Mouse (Mus musculus): ENCODE measurements at regions not wholly inside any gene's neighbourhood (a gene's known extent, or its start where the extent isn't known, plus 50 kb on each side); places are given as distances from the start of the nearest gene placed in this dataset.
A peak's percentile ranks its signal among the peaks of the same experiment; 100 is the strongest.

GRCm38 (mm10) chr1:88623040-88623439, 79.0 kb downstream of the Arl4c start:
- no peak for DNase-seq (ENCODE audit: low spot score)
- ATAC-seq (replicated peaks; ENCODE audit: low FRiP score), result no peak
- WGBS, result 71% methylated on average over 10 of the region's 10 CpGs

DNA sequence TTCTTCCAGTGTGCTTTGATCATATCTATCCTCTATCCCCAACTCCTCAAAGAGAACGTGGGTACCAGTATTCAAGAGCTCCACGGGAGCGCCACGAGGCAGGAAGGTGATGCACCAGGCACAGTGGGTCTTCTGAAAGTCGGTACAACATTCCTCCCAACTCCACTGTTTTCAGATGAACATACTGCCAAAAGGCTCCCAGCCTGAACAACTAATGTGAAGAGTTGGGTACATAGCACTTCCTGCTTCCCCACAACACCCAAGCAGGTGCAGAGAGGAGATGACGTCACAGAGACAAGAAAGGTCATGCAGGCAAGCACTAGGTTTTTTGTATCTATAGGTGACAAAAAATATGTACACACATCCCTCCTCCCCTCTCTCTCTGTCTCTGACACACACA, 79.7 kb downstream of the Arl4c start:
- no peak overlapping the region for H3K27ac ChIP-seq (ENCODE audit: low read depth, low read length)
- H3K36me3 ChIP-seq (ENCODE audit: control insufficient read depth, insufficient read depth, low read length), result no peaks in the 10 kb centered on the region
- no peaks in the 10 kb centered on the region for H3K9me3 ChIP-seq (ENCODE audit: control insufficient read depth, low read length)
- no peak for DNase-seq (ENCODE audit: low spot score)
- no peaks in the 10 kb centered on the region for H3K27me3 ChIP-seq (ENCODE audit: control insufficient read depth, insufficient read depth, low read length)
- no peak overlapping the region for H3K4me2 ChIP-seq (ENCODE audit: low read depth, low read length, severe bottlenecking)
- ATAC-seq (replicated peaks; ENCODE audit: low FRiP score), result no peak
- no peak overlapping the region for H3K9ac ChIP-seq (ENCODE audit: low read length)
- WGBS, result 88% methylated on average over 6 of the region's 6 CpGs
- H3K4me1 ChIP-seq (replicated peaks; ENCODE audit: control insufficient read depth, insufficient read depth, low read length), result peaks cover 4% of the 10 kb centered on the region; the same call in 1 of the 2 replicates
- no peak overlapping the region for H3K4me3 ChIP-seq (ENCODE audit: low read depth, low read length)

More at GRCm38 (mm10) chr1:88623040-88623439, 79.0 kb downstream of the Arl4c start:
- Histone ChIP-seq H3K27me3 (ENCODE audit: control insufficient read depth, insufficient read depth, low read length) (no peaks in the 10 kb centered on the region), H3K4me3 (ENCODE audit: low read depth, low read length) (no peak overlapping the region), H3K36me3 (ENCODE audit: control insufficient read depth, insufficient read depth, low read length) (no peaks in the 10 kb centered on the region), H3K9me3 (ENCODE audit: control insufficient read depth, low read length) (no peaks in the 10 kb centered on the region), H3K4me2 (ENCODE audit: low read depth, low read length, severe bottlenecking) (no peak overlapping the region), H3K27ac (ENCODE audit: low read depth, low read length) (0 out of 2 replicates have a peak overlapping the region, but pooled peaks have one; percentile 25), H3K9ac (ENCODE audit: low read length) (no peak overlapping the region), H3K4me1 (replicated peaks; ENCODE audit: control insufficient read depth, insufficient read depth, low read length) (peaks cover 4% of the 10 kb centered on the region; the same call in 1 of the 2 replicates)

DNA sequence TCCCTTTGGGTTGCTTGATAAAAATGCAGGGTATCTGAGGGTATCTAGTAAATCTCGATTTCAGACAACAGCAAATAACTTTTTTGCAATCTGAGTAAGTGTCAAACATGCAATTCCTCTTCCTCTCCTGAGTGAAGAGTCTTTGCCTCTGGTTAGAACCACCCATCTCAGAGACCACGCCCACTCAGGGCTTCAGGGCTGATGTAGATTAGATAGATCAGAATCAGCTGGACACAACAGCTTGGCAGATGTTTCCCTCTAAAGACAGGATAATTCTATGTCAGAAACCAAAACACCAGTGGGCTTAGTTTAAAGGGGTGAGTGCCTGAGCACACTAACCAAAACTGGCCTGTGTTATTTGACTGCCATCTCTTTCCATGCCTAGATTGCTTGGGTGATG, 80.8 kb downstream of the Arl4c start:
- Histone ChIP-seq H3K9me3 (ENCODE audit: control insufficient read depth, low read length) (no peaks in the 10 kb centered on the region), H3K9ac (ENCODE audit: low read length) (no peak overlapping the region), H3K36me3 (ENCODE audit: control insufficient read depth, insufficient read depth, low read length) (no peaks in the 10 kb centered on the region), H3K4me3 (ENCODE audit: low read depth, low read length) (no peak overlapping the region), H3K27ac (ENCODE audit: low read depth, low read length) (no peak overlapping the region), H3K4me1 (replicated peaks; ENCODE audit: control insufficient read depth, insufficient read depth, low read length) (peaks cover 4% of the 10 kb centered on the region; the same call in 1 of the 2 replicates), H3K27me3 (ENCODE audit: control insufficient read depth, insufficient read depth, low read length) (no peaks in the 10 kb centered on the region), H3K4me2 (ENCODE audit: low read depth, low read length, severe bottlenecking) (no peak overlapping the region)
- 78% methylated on average over 2 of the region's 2 CpGs for WGBS
- DNase-seq (ENCODE audit: low spot score) (no peak), ATAC-seq (replicated peaks; ENCODE audit: low FRiP score) (no peak)

GRCm38 (mm10) chr1:88613007-88613406, 89.0 kb downstream of the Arl4c start:
- H3K27me3 ChIP-seq (ENCODE audit: control insufficient read depth, insufficient read depth, low read length), result no peaks in the 10 kb centered on the region
- H3K4me2 ChIP-seq (ENCODE audit: low read depth, low read length, severe bottlenecking), result no peak overlapping the region
- WGBS, result 7% methylated on average over 2 of the region's 2 CpGs
- DNase-seq (ENCODE audit: low spot score) (no peak), ATAC-seq (replicated peaks; ENCODE audit: low FRiP score) (no peak)
- H3K27ac ChIP-seq (ENCODE audit: low read depth, low read length), result no peak overlapping the region
- H3K4me1 ChIP-seq (replicated peaks; ENCODE audit: control insufficient read depth, insufficient read depth, low read length), result peaks cover 6% of the 10 kb centered on the region; the same call in 1 of the 2 replicates
- no peak overlapping the region for H3K9ac ChIP-seq (ENCODE audit: low read length)
- H3K36me3 ChIP-seq (ENCODE audit: control insufficient read depth, insufficient read depth, low read length), result no peaks in the 10 kb centered on the region
- H3K4me3 ChIP-seq (ENCODE audit: low read depth, low read length), result no peak overlapping the region
- H3K9me3 ChIP-seq (ENCODE audit: control insufficient read depth, low read length), result no peaks in the 10 kb centered on the region

- H3K4me1 ChIP-seq (replicated peaks; ENCODE audit: control insufficient read depth, insufficient read depth, low read length), result peaks cover 6% of the 10 kb centered on the region; the same call in 1 of the 2 replicates
- no peak for ATAC-seq (replicated peaks; ENCODE audit: low FRiP score)
- no peak overlapping the region for H3K9ac ChIP-seq (ENCODE audit: low read length)
- H3K4me3 ChIP-seq (ENCODE audit: low read depth, low read length), result no peak overlapping the region
- no peak for DNase-seq (ENCODE audit: low spot score)
- H3K27me3 ChIP-seq (ENCODE audit: control insufficient read depth, insufficient read depth, low read length), result no peaks in the 10 kb centered on the region
- no peaks in the 10 kb centered on the region for H3K9me3 ChIP-seq (ENCODE audit: control insufficient read depth, low read length)
- WGBS, result 81% methylated on average over 5 of the region's 5 CpGs
- H3K27ac ChIP-seq (ENCODE audit: low read depth, low read length), result no peak overlapping the region
- no peaks in the 10 kb centered on the region for H3K36me3 ChIP-seq (ENCODE audit: control insufficient read depth, insufficient read depth, low read length)
- H3K4me2 ChIP-seq (ENCODE audit: low read depth, low read length, severe bottlenecking), result no peak overlapping the region
Measured at GRCm38 (mm10) chr1:88611241-88611640, 90.8 kb downstream of the Arl4c start.

- no peak overlapping the region for H3K4me3 ChIP-seq (ENCODE audit: low read depth, low read length)
- H3K4me2 ChIP-seq (ENCODE audit: low read depth, low read length, severe bottlenecking), result no peak overlapping the region
- H3K36me3 ChIP-seq (ENCODE audit: control insufficient read depth, insufficient read depth, low read length), result no peaks in the 10 kb centered on the region
- no peaks in the 10 kb centered on the region for H3K9me3 ChIP-seq (ENCODE audit: control insufficient read depth, low read length)
- H3K27ac ChIP-seq (ENCODE audit: low read depth, low read length), result no peak overlapping the region
- peaks cover 6% of the 10 kb centered on the region; the same call in 1 of the 2 replicates for H3K4me1 ChIP-seq (replicated peaks; ENCODE audit: control insufficient read depth, insufficient read depth, low read length)
- ATAC-seq (replicated peaks; ENCODE audit: low FRiP score) (no peak), DNase-seq (ENCODE audit: low spot score) (no peak)
- 85% methylated on average over 9 of the region's 9 CpGs for WGBS
- H3K9ac ChIP-seq (ENCODE audit: low read length), result no peak overlapping the region
- no peaks in the 10 kb centered on the region for H3K27me3 ChIP-seq (ENCODE audit: control insufficient read depth, insufficient read depth, low read length)
Measured at GRCm38 (mm10) chr1:88610810-88611209, 91.2 kb downstream of the Arl4c start.

- Histone ChIP-seq H3K27me3 (ENCODE audit: control insufficient read depth, insufficient read depth, low read length) (no peaks in the 10 kb centered on the region), H3K4me2 (ENCODE audit: low read depth, low read length, severe bottlenecking) (no peak overlapping the region), H3K9me3 (ENCODE audit: control insufficient read depth, low read length) (no peaks in the 10 kb centered on the region), H3K9ac (ENCODE audit: low read length) (no peak overlapping the region), H3K27ac (ENCODE audit: low read depth, low read length) (no peak overlapping the region), H3K4me3 (ENCODE audit: low read depth, low read length) (no peak overlapping the region), H3K4me1 (replicated peaks; ENCODE audit: control insufficient read depth, insufficient read depth, low read length) (peaks cover 6% of the 10 kb centered on the region; the same call in 1 of the 2 replicates), H3K36me3 (ENCODE audit: control insufficient read depth, insufficient read depth, low read length) (no peaks in the 10 kb centered on the region)
- 41% methylated on average over 8 of the region's 8 CpGs for WGBS
- DNase-seq (ENCODE audit: low spot score) (no peak), ATAC-seq (replicated peaks; ENCODE audit: low FRiP score) (no peak)
Measured at GRCm38 (mm10) chr1:88608826-88609225, 93.2 kb downstream of the Arl4c start.

- 50% methylated on average over 8 of the region's 8 CpGs for WGBS
- Histone ChIP-seq H3K4me3 (ENCODE audit: low read depth, low read length) (no peak overlapping the region), H3K27me3 (ENCODE audit: control insufficient read depth, insufficient read depth, low read length) (no peaks in the 10 kb centered on the region), H3K36me3 (ENCODE audit: control insufficient read depth, insufficient read depth, low read length) (no peaks in the 10 kb centered on the region), H3K9ac (ENCODE audit: low read length) (no peak overlapping the region), H3K4me1 (replicated peaks; ENCODE audit: control insufficient read depth, insufficient read depth, low read length) (peaks cover 6% of the 10 kb centered on the region; the same call in 1 of the 2 replicates), H3K4me2 (ENCODE audit: low read depth, low read length, severe bottlenecking) (no peak overlapping the region), H3K27ac (ENCODE audit: low read depth, low read length) (no peak overlapping the region), H3K9me3 (ENCODE audit: control insufficient read depth, low read length) (no peaks in the 10 kb centered on the region)
- no peak for DNase-seq (ENCODE audit: low spot score)
- ATAC-seq (replicated peaks; ENCODE audit: low FRiP score), result no peak
Measured at GRCm38 (mm10) chr1:88608236-88608635, 93.8 kb downstream of the Arl4c start.

- H3K9me3 ChIP-seq (ENCODE audit: control insufficient read depth, low read length), result no peaks in the 10 kb centered on the region
- H3K4me3 ChIP-seq (ENCODE audit: low read depth, low read length), result no peak overlapping the region
- 56% methylated on average over 14 of the region's 14 CpGs for WGBS
- ATAC-seq (replicated peaks; ENCODE audit: low FRiP score) (no peak), DNase-seq (ENCODE audit: low spot score) (no peak)
- no peak overlapping the region for H3K27ac ChIP-seq (ENCODE audit: low read depth, low read length)
- H3K4me2 ChIP-seq (ENCODE audit: low read depth, low read length, severe bottlenecking), result no peak overlapping the region
- no peaks in the 10 kb centered on the region for H3K27me3 ChIP-seq (ENCODE audit: control insufficient read depth, insufficient read depth, low read length)
- H3K4me1 ChIP-seq (replicated peaks; ENCODE audit: control insufficient read depth, insufficient read depth, low read length), result no peaks in the 10 kb centered on the region
- no peak overlapping the region for H3K9ac ChIP-seq (ENCODE audit: low read length)
- H3K36me3 ChIP-seq (ENCODE audit: control insufficient read depth, insufficient read depth, low read length), result no peaks in the 10 kb centered on the region
Measured at GRCm38 (mm10) chr1:88605616-88606190, 95.8 kb upstream of the Glrp1 start.
